Mouse (Mus musculus) gastrocnemius, postnatal 4 days (tissue): Measurements from ENCODE around the gene S1pr2. TPM values are rescaled to one million over a fixed set of nuclear protein-coding genes. Genes with fewer than 3 reads are reported as not detected.
"Not testable (repeated sequence)": the region's sequence is repeated elsewhere in the genome, so short reads cannot be mapped to it uniquely, and the experiment has no call there.

Experiments used
- DNase-seq, 2 experiments: peaks; one replicate each; pipeline ENCODE4 v3.0.0; 2021 to 2022; ENCODE audit warnings: low spot score in 2 of 2, mixed read lengths in 2 of 2
- total RNA-seq, 2 experiments: library from RNA; stranded (reverse); gene quantifications; 2 replicates each; pipeline ENCODE4 v1.2.3; 2021

Gene S1pr2
- total RNA-seq, 2 experiments from 2014 or later, result 19.8 to 20.2 TPM

- DNase-seq, result no peak
Measured at GRCm38 (mm10) chr9:21001651-21002200, 25.1 kb upstream of the S1pr2 start.

DNA sequence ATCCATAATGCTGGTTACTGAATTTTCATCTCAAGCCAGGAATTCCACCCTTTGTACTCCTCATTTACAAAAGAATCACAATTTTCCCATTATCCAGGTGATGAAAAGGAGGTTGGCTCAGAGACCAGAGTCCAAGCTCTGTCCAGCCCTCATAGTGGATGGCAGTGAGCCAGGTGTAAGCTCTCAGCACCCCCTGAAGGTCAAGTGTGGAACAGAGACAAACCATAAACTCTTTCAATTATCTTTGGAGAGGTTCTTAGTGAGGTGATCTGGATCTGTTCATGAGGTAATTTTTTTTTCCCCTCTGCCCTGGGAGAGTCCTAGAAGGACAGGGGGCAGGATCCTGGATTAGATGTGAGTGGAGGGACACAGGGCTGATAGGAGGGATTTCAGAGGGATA, 24.2 kb upstream of the S1pr2 start:
- no peak for DNase-seq

DNA sequence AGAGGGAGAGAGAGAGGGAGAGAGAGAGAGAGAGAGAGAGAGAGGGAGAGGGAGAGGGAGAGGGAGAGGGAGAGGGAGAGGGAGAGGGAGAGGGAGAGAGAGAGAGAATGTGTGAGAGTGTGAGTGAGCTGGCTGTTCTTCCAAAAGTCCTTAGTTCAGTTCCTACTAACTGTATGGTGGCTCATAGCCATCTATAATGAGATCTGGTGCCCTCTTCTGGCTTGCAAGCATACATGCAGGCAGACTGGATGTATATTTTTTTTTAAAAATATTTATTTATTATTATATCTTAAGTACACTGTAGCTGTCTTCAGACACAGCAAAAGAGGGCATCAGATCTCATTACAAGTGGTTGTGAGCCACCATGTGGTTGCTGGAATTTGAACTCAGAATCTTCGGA, 21.8 kb upstream of the S1pr2 start:
- DNase-seq, result not testable (repeated sequence)

DNA sequence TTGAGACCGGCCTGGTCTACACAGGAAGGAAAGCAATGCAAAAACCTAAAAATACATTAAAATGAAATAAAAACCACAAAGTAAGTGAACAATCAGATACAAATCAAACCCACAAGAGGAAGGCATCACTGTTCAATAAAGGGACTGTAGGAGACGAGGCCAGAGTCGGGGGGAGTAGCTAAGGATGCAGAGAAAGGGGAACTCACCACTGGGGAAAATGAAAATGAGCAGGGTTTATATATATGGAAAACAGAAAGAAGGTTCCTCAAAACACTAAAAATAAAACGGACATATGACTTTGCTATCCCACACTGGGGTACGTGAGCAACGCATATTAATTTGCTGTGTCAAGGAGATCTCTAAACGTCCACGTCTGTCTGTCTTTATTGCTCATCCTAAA, 20.5 kb upstream of the S1pr2 start:
- no peak for DNase-seq

DNA sequence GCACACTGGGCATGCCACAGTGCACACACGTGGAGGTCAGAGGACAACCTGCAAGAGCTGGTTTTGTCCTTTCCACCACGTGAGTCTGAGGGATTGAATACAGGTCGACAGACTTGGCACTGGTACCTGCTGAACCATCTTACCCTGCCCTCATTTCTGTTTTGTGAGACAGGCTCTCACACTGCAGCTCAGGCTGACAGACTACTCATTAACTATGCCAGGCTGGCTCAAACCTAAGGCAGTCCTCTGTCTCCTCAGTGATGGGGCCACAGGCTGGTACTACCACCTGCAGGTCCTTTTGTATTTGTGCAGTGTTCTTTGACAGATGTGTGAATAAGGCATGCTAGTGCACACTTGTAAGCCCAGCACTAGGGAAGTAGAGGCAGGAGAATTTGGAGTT, 18.5 kb upstream of the S1pr2 start:
- no peak for DNase-seq

DNA sequence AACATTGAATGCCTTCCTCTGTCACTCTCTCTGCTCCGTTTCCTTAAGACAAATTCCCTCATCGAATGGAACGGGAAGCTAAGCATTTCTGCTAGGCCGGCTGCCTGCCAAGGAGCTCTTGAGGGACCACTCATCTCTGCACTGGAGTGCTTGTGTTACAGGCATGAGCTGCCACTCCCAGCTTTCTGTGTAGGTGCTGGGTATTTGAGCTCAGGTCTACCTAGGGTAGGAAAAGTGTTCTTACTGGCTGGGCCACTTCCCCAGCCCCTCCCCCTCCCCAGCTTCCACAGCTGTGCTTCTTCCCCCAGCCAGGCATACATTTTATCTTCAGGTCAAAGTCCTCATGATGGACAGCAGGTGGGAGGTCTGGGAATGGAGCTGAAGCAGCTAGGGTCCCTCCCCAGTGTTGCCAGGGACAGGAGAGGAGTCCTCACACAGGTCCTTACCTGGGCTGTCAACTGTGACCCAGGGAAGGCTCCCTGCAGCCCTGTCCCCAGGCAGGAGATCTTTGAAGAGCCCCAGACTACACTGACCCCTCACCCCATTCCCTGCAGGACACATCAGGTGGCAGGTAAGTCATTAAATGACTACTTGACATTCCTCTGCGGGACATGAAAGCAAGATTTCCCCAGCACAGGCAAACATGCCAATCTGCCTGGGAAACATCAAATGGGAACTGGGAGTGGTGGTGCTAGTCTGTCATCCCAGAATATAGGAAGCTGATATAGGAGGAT, 16.8 kb upstream of the S1pr2 start:
- DNase-seq, result peak in 1 of 2 experiments; percentile 50

- no peak for DNase-seq
Measured at GRCm38 (mm10) chr9:20991587-20991986, 15.0 kb upstream of the S1pr2 start.

DNA sequence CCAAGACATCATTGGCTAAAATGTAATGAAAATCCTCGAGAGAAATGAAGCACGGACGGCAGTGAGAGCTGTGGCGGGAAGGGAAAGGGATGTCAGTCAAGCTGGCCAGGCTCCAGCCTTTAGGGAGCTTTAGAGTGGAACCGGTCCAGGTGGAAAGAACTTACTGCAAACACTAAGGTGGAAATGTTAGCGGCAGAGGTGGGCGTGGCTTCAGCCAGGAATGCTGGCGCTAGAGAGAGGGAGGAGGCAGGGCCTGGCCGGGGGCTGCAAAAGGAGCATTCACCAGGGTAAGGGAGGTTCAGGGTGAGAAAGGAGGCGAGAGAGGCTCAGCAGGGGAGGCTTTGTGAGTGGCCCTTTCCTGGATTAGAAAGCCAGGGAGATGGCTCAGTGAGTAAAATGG, 14.3 kb upstream of the S1pr2 start:
- peak in 1 of 2 experiments; percentile 57 for DNase-seq

- DNase-seq, result no peak
Measured at GRCm38 (mm10) chr9:20987953-20988352, 11.4 kb upstream of the S1pr2 start.

DNA sequence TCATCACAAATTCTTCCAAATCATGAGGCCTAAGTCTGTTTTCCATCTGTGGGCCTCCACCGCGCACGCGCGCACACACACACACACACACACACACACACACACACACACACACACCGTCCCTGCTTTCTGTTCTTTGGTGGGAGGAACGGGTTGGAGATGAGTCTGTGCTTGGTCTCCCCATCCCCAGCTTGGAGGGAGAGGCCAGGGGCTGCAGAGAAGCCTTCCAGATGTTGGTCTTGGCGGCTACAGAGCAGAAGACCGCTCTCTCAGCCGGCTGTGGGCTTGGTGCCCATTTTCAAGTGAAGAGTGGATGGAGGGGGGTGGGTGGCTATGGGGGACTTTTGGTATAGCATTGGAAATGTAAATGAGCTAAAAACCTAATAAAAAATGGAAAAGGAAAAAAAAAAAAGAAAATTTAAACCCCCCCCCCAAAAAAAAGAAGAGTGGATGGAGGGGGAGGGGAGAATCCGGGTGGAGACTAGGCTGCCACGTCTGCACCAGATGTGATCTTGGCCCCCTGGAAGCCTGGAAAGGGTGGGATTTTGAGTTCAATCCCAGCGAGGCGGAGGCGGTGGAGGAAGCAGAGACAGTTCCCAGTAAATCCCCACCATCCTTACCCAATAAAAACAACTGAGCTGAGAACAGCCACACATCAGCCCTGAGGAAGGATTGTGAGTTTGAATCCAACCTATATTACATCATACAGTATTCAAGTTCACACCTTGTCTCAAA, 10.5 kb upstream of the S1pr2 start:
- peak; percentile 42 to 75 for DNase-seq

DNA sequence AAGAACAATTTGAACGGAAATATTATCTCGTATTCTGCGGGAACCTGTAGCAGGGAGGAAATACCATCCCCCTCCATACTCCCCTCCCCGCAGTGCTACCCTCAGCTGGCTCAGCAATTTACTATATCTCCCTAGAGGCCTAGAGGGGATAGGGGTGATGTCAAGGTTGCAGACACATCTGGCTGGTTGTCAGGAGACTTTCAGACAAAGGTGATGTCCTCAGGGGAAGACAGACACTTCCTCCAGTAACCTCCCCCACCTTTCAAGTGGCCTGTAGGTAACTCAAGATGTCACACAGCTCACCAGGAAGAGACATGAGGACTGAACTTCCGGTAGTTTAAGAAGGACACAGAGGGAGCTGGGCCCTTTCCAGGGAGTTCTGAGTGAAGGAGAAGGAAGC, 6.6 kb upstream of the S1pr2 start:
- DNase-seq, result no peak

GRCm38 (mm10) chr9:20982171-20982570, 5.6 kb upstream of the S1pr2 start:
- DNase-seq, result no peak

GRCm38 (mm10) chr9:20979769-20980168, 3.2 kb upstream of the S1pr2 start:
- DNase-seq, result no peak

DNA sequence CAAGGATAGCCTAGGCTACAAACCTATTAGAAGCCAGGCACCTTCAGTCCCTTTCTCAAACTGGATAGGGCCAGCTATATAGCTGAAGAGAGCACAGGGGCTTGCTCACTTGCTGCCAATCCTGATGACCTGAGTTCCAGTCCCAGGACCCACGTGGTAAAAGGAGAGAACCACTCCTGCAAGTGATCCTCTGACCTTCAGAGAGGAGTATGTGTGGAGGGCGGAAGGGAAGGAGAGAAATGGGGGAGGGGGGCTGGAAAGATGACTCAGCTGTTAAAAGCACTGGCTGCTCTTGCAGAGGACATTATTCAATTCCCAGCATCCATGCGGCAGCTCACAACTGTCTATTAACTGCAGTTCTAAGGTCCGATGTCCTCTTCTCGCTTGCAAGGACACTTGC, 2.6 kb upstream of the S1pr2 start:
- DNase-seq, result no peak

- DNase-seq, result no peak
Measured at GRCm38 (mm10) chr9:20978409-20979095, 2.0 kb upstream of the S1pr2 start.

- DNase-seq, result no peak
Measured at GRCm38 (mm10) chr9:20976961-20977689, 544 bp upstream of the S1pr2 start.

DNA sequence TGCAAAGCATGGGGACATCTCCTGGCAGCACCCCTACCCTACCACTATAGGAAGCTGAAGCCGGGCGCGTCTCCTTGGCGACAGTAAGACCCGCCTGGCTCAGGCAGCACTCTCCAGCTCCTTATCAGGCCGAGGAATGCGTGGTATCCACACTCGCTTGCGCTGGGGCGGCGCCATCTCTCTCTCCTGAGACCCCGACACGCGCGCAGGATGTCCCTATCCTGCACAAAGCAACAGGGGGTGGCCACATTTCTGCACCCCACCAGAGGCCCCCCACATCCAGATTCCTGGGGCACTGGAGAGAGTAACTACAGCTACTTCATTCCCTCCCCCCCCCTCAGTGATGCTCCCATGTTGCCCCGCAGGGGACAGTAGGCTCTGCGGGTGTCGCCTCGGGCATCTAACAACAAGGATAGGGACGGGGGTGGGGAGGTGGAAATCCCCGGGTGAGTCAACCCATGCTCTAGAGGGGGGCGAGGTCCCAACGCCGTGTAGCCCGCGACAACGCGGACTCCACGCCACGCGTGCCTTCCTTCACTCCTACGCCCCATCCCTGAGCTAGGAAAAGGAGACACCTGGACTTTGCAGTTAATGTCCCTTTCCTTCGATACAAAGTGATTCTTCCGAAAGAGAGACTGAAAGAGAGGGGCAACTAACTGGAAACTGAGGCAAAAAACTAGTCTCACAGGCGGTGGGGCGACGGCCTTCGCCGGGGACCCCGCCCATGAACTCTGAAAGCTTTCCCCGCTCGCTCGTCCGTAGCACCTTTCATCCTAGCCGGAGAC, 958 bp downstream of the S1pr2 start:
- peak in 1 of 2 experiments; percentile 41 for DNase-seq

GRCm38 (mm10) chr9:20973682-20974075, 2.9 kb downstream of the S1pr2 start:
- DNase-seq, result no peak

DNA sequence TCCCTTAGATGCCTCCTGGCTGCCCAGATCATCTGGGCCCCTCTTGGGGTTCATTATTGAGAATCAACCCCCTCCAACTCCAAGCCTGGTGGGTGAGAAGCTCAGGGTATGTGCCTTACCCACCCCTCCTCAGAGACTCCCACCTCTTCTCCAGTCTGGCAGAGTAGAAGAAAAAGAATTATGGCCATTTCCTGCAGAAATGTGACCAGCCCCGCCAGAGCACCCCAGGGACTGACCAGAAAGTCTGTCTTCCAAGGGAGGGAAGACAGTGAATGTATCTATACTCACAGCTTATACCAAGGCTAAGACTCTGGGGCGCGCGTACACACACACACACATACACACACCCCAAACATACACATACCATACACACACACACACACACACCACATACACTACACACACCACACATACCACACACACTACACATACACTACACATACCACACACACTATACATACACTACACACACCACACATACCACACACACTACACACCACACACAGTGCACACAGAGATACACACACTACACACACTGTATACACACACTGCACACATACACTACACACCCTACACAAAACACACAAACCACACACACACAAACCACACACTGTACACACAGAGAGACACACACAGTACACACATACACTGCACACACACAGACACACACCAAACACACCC, 3.4 kb downstream of the S1pr2 start:
- peak in 1 of 2 experiments; percentile 42 for DNase-seq
